Mouse (Mus musculus) frontal cortex, postnatal 14 days (tissue): ENCODE data around the gene Cish.
A peak's percentile ranks its signal among the peaks of the same experiment; 100 is the strongest.

Source experiments
- DNase-seq, 2 experiments: peaks; one replicate each; pipeline ENCODE4 v3.0.0; 2022; ENCODE audit warnings: low spot score in 2 of 2

The Cish gene

GRCm38 (mm10) chr9:107296016-107296040 lies at the start of gene Cish:
TSS of gene Cish (plus strand) at chr9:107296026.
- DNase-seq, result no peak

GRCm38 (mm10) chr9:107246170-107246569 lies 49.7 kb upstream of the Cish start:
- no peak for DNase-seq

- DNase-seq, result no peak
These were observed 46.7 kb upstream of the Cish start for GRCm38 (mm10) chr9:107249154-107249553.

- DNase-seq, result peak in 1 of 2 experiments; percentile 45
These were observed 45.1 kb upstream of the Cish start for GRCm38 (mm10) chr9:107250416-107251337.

- peak in 1 of 2 experiments; percentile 48 for DNase-seq
These were observed 43.7 kb upstream of the Cish start for GRCm38 (mm10) chr9:107252164-107252563.

- peak; percentile 69 to 71 for DNase-seq
These were observed 41.4 kb upstream of the Cish start for GRCm38 (mm10) chr9:107254476-107254875.

- DNase-seq, result no peak
These were observed 40.9 kb upstream of the Cish start for GRCm38 (mm10) chr9:107254925-107255324.

- no peak for DNase-seq
These were observed 40.2 kb upstream of the Cish start for GRCm38 (mm10) chr9:107255596-107255995.

- DNase-seq, result peak; percentile 64 to 65
These were observed 36.3 kb upstream of the Cish start for GRCm38 (mm10) chr9:107259571-107259970.

- no peak for DNase-seq
These were observed 35.4 kb upstream of the Cish start for GRCm38 (mm10) chr9:107260429-107260828.

- DNase-seq, result no peak
These were observed 35.0 kb upstream of the Cish start for GRCm38 (mm10) chr9:107260836-107261235.

GRCm38 (mm10) chr9:107261792-107262191 lies 34.0 kb upstream of the Cish start:
- no peak for DNase-seq

- DNase-seq, result no peak
These were observed 33.5 kb upstream of the Cish start for GRCm38 (mm10) chr9:107262375-107262774.

- no peak for DNase-seq
These were observed 31.9 kb upstream of the Cish start for GRCm38 (mm10) chr9:107263912-107264311.

- no peak for DNase-seq
These were observed 31.1 kb upstream of the Cish start for GRCm38 (mm10) chr9:107264731-107265130.

GRCm38 (mm10) chr9:107267028-107267427 lies 28.8 kb upstream of the Cish start:
- DNase-seq, result no peak

- DNase-seq, result no peak
These were observed 28.0 kb upstream of the Cish start for GRCm38 (mm10) chr9:107267721-107268402.

GRCm38 (mm10) chr9:107269772-107270171 lies 26.1 kb upstream of the Cish start:
- no peak for DNase-seq

- no peak for DNase-seq
These were observed 24.5 kb upstream of the Cish start for GRCm38 (mm10) chr9:107271177-107271938.

GRCm38 (mm10) chr9:107272284-107272683 lies 23.5 kb upstream of the Cish start:
- no peak for DNase-seq

GRCm38 (mm10) chr9:107273184-107273583 lies 22.6 kb upstream of the Cish start:
- DNase-seq, result no peak

GRCm38 (mm10) chr9:107274751-107275150 lies 21.1 kb upstream of the Cish start:
- DNase-seq, result no peak

- no peak for DNase-seq
These were observed 20.1 kb upstream of the Cish start for GRCm38 (mm10) chr9:107275710-107276109.
